Mouse (Mus musculus): ENCODE results near the gene Slc10a6. TPM values are rescaled to one million over a fixed set of nuclear protein-coding genes. Genes with fewer than 3 reads are reported as not detected.

The Slc10a6 gene
- total and polyA plus RNA-seq, 3 experiments = not detected

GRCm38 (mm10) chr5:103671858-103672257 lies 42.7 kb upstream of the Slc10a6 start:
- no peak overlapping the region for H3K4me3 ChIP-seq (replicated peaks in 1 of 3; ENCODE audit: low read depth in 2 of 3, low read length in 2 of 3, poor library complexity in 1 of 3)
- no peaks in the 10 kb centered on the region for H3K36me3 ChIP-seq (replicated peaks in 1 of 2; ENCODE audit: control insufficient read depth in 1 of 2, insufficient read depth in 1 of 2, low read length in 1 of 2)
- H3K4me2 ChIP-seq (ENCODE audit: insufficient read depth, low read depth, poor library complexity, severe bottlenecking) = no peak overlapping the region
- no peak for DNase-seq (ENCODE audit: extremely low read depth)
- H3K27me3 ChIP-seq (replicated peaks) = no peaks in the 10 kb centered on the region
- no peaks in the 10 kb centered on the region for H3K4me1 ChIP-seq (ENCODE audit: control insufficient read depth in 1 of 2, insufficient read depth in 2 of 2)
- TF ChIP-seq EP300 (IDR thresholded peaks at IDR 0.05; ENCODE audit: low read length) (no peak), RAD21 (IDR thresholded peaks at IDR 0.05; ENCODE audit: low read depth, low read length) (no peak), E2F4 (IDR thresholded peaks at IDR 0.05; ENCODE audit: insufficient replicate concordance, low read depth, low read length) (no peak), ZKSCAN1 (IDR thresholded peaks at IDR 0.05; ENCODE audit: borderline replicate concordance, low read depth, low read length) (no peak), GABPA (IDR thresholded peaks at IDR 0.05; ENCODE audit: insufficient replicate concordance, low read depth, low read length) (no peak)
- H3K9ac ChIP-seq (ENCODE audit: insufficient read depth, low read depth) = no peak overlapping the region
- H3K27ac ChIP-seq (ENCODE audit: insufficient read depth, low read depth) = no peak overlapping the region
- H3K9me3 ChIP-seq (replicated peaks; ENCODE audit: low read length) = no peaks in the 10 kb centered on the region
- H3K79me2 ChIP-seq (replicated peaks; ENCODE audit: control insufficient read depth, extremely low read depth, insufficient read depth, poor library complexity, severe bottlenecking) = no peaks in the 10 kb centered on the region
- dilution Hi-C loops (cut with MboI; ENCODE audit: extremely low pct_ligation_motif_present, extremely low pct_unique_long_range_greater_than_20kb, low sequenced_read_pairs) = no loop called here
- in situ Hi-C loops (cut with MboI; ENCODE audit: low pct_ligation_motif_present, low pct_unique_long_range_greater_than_20kb, low sequenced_read_pairs) = no loop called here

GRCm38 (mm10) chr5:103665876-103666275 lies 36.7 kb upstream of the Slc10a6 start:
- dilution Hi-C loops (cut with MboI; ENCODE audit: extremely low pct_ligation_motif_present, extremely low pct_unique_long_range_greater_than_20kb, low sequenced_read_pairs) = no loop called here
- Histone ChIP-seq H3K4me2 (ENCODE audit: insufficient read depth, low read depth, poor library complexity, severe bottlenecking) (no peak overlapping the region), H3K4me1 (ENCODE audit: control insufficient read depth in 1 of 2, insufficient read depth in 2 of 2) (no peaks in the 10 kb centered on the region), H3K4me3 (replicated peaks in 1 of 3; ENCODE audit: low read depth in 2 of 3, low read length in 2 of 3, poor library complexity in 1 of 3) (no peak overlapping the region), H3K9ac (ENCODE audit: insufficient read depth, low read depth) (no peak overlapping the region), H3K27ac (ENCODE audit: insufficient read depth, low read depth) (no peak overlapping the region), H3K79me2 (replicated peaks; ENCODE audit: control insufficient read depth, extremely low read depth, insufficient read depth, poor library complexity, severe bottlenecking) (no peaks in the 10 kb centered on the region), H3K27me3 (replicated peaks) (no peaks in the 10 kb centered on the region), H3K36me3 (replicated peaks in 1 of 2; ENCODE audit: control insufficient read depth in 1 of 2, insufficient read depth in 1 of 2, low read length in 1 of 2) (no peaks in the 10 kb centered on the region), H3K9me3 (replicated peaks; ENCODE audit: low read length) (no peaks in the 10 kb centered on the region)
- DNase-seq (ENCODE audit: extremely low read depth) = no peak
- TF ChIP-seq KAT2A (IDR thresholded peaks at IDR 0.05; ENCODE audit: insufficient replicate concordance, low read length) = no peak
- no peak for TF ChIP-seq UBTF (IDR thresholded peaks at IDR 0.05; ENCODE audit: low read depth, low read length)
- TF ChIP-seq ZKSCAN1 (IDR thresholded peaks at IDR 0.05; ENCODE audit: borderline replicate concordance, low read depth, low read length) = no peak
- no peak for TF ChIP-seq SIN3A (IDR thresholded peaks at IDR 0.05; ENCODE audit: low read length)
- no peak for TF ChIP-seq NELFE (IDR thresholded peaks at IDR 0.05; ENCODE audit: low read depth, low read length)
- in situ Hi-C loops (cut with MboI; ENCODE audit: low pct_ligation_motif_present, low pct_unique_long_range_greater_than_20kb, low sequenced_read_pairs) = no loop called here

GRCm38 (mm10) chr5:103664932-103665331 lies 35.7 kb upstream of the Slc10a6 start:
- Histone ChIP-seq H3K4me2 (ENCODE audit: insufficient read depth, low read depth, poor library complexity, severe bottlenecking) (no peak overlapping the region), H3K9ac (ENCODE audit: insufficient read depth, low read depth) (no peak overlapping the region), H3K4me1 (ENCODE audit: control insufficient read depth in 1 of 2, insufficient read depth in 2 of 2) (no peaks in the 10 kb centered on the region), H3K27me3 (replicated peaks) (no peaks in the 10 kb centered on the region), H3K9me3 (replicated peaks; ENCODE audit: low read length) (no peaks in the 10 kb centered on the region), H3K79me2 (replicated peaks; ENCODE audit: control insufficient read depth, extremely low read depth, insufficient read depth, poor library complexity, severe bottlenecking) (no peaks in the 10 kb centered on the region), H3K36me3 (replicated peaks in 1 of 2; ENCODE audit: control insufficient read depth in 1 of 2, insufficient read depth in 1 of 2, low read length in 1 of 2) (no peaks in the 10 kb centered on the region), H3K27ac (ENCODE audit: insufficient read depth, low read depth) (no peak overlapping the region), H3K4me3 (replicated peaks in 1 of 3; ENCODE audit: low read depth in 2 of 3, low read length in 2 of 3, poor library complexity in 1 of 3) (no peak overlapping the region)
- in situ Hi-C loops (cut with MboI; ENCODE audit: low pct_ligation_motif_present, low pct_unique_long_range_greater_than_20kb, low sequenced_read_pairs) = no loop called here
- no peak for DNase-seq (ENCODE audit: extremely low read depth)
- TF ChIP-seq HCFC1 (IDR thresholded peaks at IDR 0.05; ENCODE audit: low read depth, low read length) (no peak), MAFK (IDR thresholded peaks at IDR 0.05; ENCODE audit: insufficient replicate concordance, low read length) (no peak), MAX (IDR thresholded peaks at IDR 0.05; ENCODE audit: low read length) (no peak), RCOR1 (conservative IDR thresholded peaks at IDR 0.05; ENCODE audit: low read depth, low read length) (no peak)
- dilution Hi-C loops (cut with MboI; ENCODE audit: extremely low pct_ligation_motif_present, extremely low pct_unique_long_range_greater_than_20kb, low sequenced_read_pairs) = no loop called here
